Mouse (Mus musculus) CH12.LX (cell line): ENCODE results near the gene Teddm2. TPM values are rescaled to one million over a fixed set of nuclear protein-coding genes. Genes with fewer than 3 reads are reported as not detected.

Source experiments
- DNase-seq: peaks from one replicate; pipeline ENCODE4 v3.0.0-alpha.2; 2013; ENCODE audit errors: extremely low read depth
- H3K27ac ChIP-seq: 2 replicates; pipeline ENCODE4 v1.5.1; 2012; ENCODE audit warnings: low read depth, mild to moderate bottlenecking, control low read depth, moderate library complexity; ENCODE audit not compliant: insufficient read depth
- H3K27me3 ChIP-seq: replicated peaks from 2 replicates; pipeline ENCODE3; 2012; ENCODE audit warnings: inconsistent platforms
- H3K36me3 ChIP-seq, 2 experiments: replicated peaks in 1 of 2; 2 replicates each; pipeline versions ENCODE3 to v1.6.1; 2012; ENCODE audit warnings: inconsistent platforms in 1 of 2, low read length in 1 of 2, mild to moderate bottlenecking in 1 of 2, mixed read lengths in 1 of 2, moderate library complexity in 1 of 2; ENCODE audit not compliant: control insufficient read depth in 1 of 2, insufficient read depth in 1 of 2
- H3K4me1 ChIP-seq, 2 experiments: 2 replicates each; pipeline ENCODE4 v1.6.1; 2012; ENCODE audit warnings: inconsistent platforms in 1 of 2, moderate library complexity in 1 of 2; ENCODE audit not compliant: insufficient read depth in 2 of 2, control insufficient read depth in 1 of 2
- H3K4me2 ChIP-seq: 2 replicates; pipeline ENCODE4 v1.6.1; 2012; ENCODE audit warnings: low read depth, mild to moderate bottlenecking, control low read depth; ENCODE audit not compliant: poor library complexity, insufficient read depth, severe bottlenecking
- H3K4me3 ChIP-seq, 3 experiments: fragments of 150-350 bp in 1 of 3; sonication (generic) in 1 of 3; replicated peaks in 1 of 3; 2 replicates each; pipeline versions ENCODE3 to v1.5.1; 2011 to 2012; ENCODE audit warnings: low read depth in 2 of 3, low read length in 2 of 3, mild to moderate bottlenecking in 2 of 3, moderate library complexity in 2 of 3, control low read depth in 1 of 3, improper control_type of control experiment in 1 of 3, inconsistent platforms in 1 of 3, mixed read lengths in 1 of 3; ENCODE audit not compliant: poor library complexity in 1 of 3
- H3K79me2 ChIP-seq: replicated peaks from 2 replicates; pipeline ENCODE4 v1.6.1; 2012; ENCODE audit warnings: mild to moderate bottlenecking, moderate library complexity; ENCODE audit not compliant: control insufficient read depth, poor library complexity, insufficient read depth, severe bottlenecking; ENCODE audit errors: extremely low read depth
- H3K9ac ChIP-seq: 2 replicates; pipeline ENCODE4 v1.6.1; 2012; ENCODE audit warnings: low read depth, mild to moderate bottlenecking, control low read depth, moderate library complexity; ENCODE audit not compliant: insufficient read depth
- H3K9me3 ChIP-seq: replicated peaks from 2 replicates; pipeline ENCODE3; 2012; ENCODE audit warnings: low read length, inconsistent platforms, mixed read lengths
- ETS1 ChIP-seq: conservative IDR thresholded peaks from 2 replicates; pipeline ENCODE4 v1.6.1; 2012; ENCODE audit warnings: low read depth, mild to moderate bottlenecking, inconsistent platforms, low read length, improper control_type of control experiment, moderate library complexity
- IRF4 ChIP-seq: IDR thresholded peaks from 2 replicates; pipeline ENCODE4 v1.6.1; 2014; ENCODE audit warnings: low read depth, mild to moderate bottlenecking, inconsistent platforms, low read length, improper control_type of control experiment
- JUND ChIP-seq: conservative IDR thresholded peaks from 2 replicates; pipeline ENCODE4 v1.6.1; 2011; ENCODE audit warnings: low read depth, low read length, improper control_type of control experiment
- MAFK ChIP-seq: IDR thresholded peaks from 2 replicates; pipeline ENCODE4 v1.6.1; 2011; ENCODE audit warnings: low read length, improper control_type of control experiment; ENCODE audit not compliant: insufficient replicate concordance
- MEF2A ChIP-seq: IDR thresholded peaks from 2 replicates; pipeline ENCODE4 v1.6.1; 2014; ENCODE audit warnings: low read depth, mild to moderate bottlenecking, inconsistent platforms, low read length, improper control_type of control experiment, borderline replicate concordance
- MYC ChIP-seq: IDR thresholded peaks from 2 replicates; pipeline ENCODE4 v1.6.1; 2011; ENCODE audit warnings: low read depth, mild to moderate bottlenecking, improper control_type of control experiment, low read length
- NRF1 ChIP-seq: IDR thresholded peaks from 2 replicates; pipeline ENCODE4 v1.6.1; 2014; ENCODE audit warnings: low read depth, mild to moderate bottlenecking, inconsistent platforms, low read length, improper control_type of control experiment, moderate library complexity
- POLR2A ChIP-seq: IDR thresholded peaks from 2 replicates; pipeline ENCODE4 v1.6.1; 2011; ENCODE audit warnings: low read depth, mild to moderate bottlenecking, improper control_type of control experiment, low read length
- RAD21 ChIP-seq: IDR thresholded peaks from 2 replicates; pipeline ENCODE4 v1.6.1; 2011; ENCODE audit warnings: low read depth, mild to moderate bottlenecking, low read length, improper control_type of control experiment, moderate library complexity
- RCOR1 ChIP-seq: conservative IDR thresholded peaks from 2 replicates; pipeline ENCODE4 v1.6.1; 2012; ENCODE audit warnings: low read depth, mild to moderate bottlenecking, inconsistent platforms, low read length, improper control_type of control experiment
- SIN3A ChIP-seq: IDR thresholded peaks from 2 replicates; pipeline ENCODE4 v1.6.1; 2012; ENCODE audit warnings: low read length, improper control_type of control experiment, inconsistent platforms
- SMC3 ChIP-seq: IDR thresholded peaks from 2 replicates; pipeline ENCODE4 v1.6.1; 2011; ENCODE audit warnings: low read depth, low read length, improper control_type of control experiment
- USF2 ChIP-seq: conservative IDR thresholded peaks from 2 replicates; pipeline ENCODE4 v1.6.1; 2011; ENCODE audit warnings: low read depth, low read length, improper control_type of control experiment
- ZC3H11A ChIP-seq: IDR thresholded peaks from 2 replicates; pipeline ENCODE4 v1.6.1; 2012; ENCODE audit warnings: low read depth, mild to moderate bottlenecking, inconsistent platforms, low read length, improper control_type of control experiment
- ZNF384 ChIP-seq: IDR thresholded peaks from 2 replicates; pipeline ENCODE4 v1.6.1; 2012; ENCODE audit warnings: low read depth, low read length, improper control_type of control experiment, inconsistent platforms
- dilution Hi-C: fragments of 300-500 bp; cut with MboI; formaldehyde crosslinking; loops from 2 replicates; pipeline ENCODE4 v1.14.3; 2020; ENCODE audit warnings: low sequenced_read_pairs; ENCODE audit not compliant: extremely low pct_unique_long_range_greater_than_20kb, extremely low pct_ligation_motif_present
- in situ Hi-C: fragments of 300-500 bp; cut with MboI; formaldehyde crosslinking; loops from 3 replicates; pipeline ENCODE4 v1.14.3; 2019; ENCODE audit warnings: low sequenced_read_pairs, low pct_ligation_motif_present, low pct_unique_long_range_greater_than_20kb, mixed read lengths
- polyA plus RNA-seq: library from polyadenylated mRNA; unstranded; fragments of >175 nt; gene quantifications from 2 replicates; pipeline ENCODE4 v1.2.1, GENCODE M21; 2012; ENCODE audit warnings: low read depth; ENCODE audit not compliant: insufficient read length
- total RNA-seq, 2 experiments: library from RNA; depleted of rRNA; stranded (reverse); fragments of 300-350 nt in 1 of 2; fragments of >200 nt in 1 of 2; gene quantifications; 2 replicates each; pipeline ENCODE4 v1.2.3; 2012 to 2014

Teddm2 gene
- total and polyA plus RNA-seq, 3 experiments = 0.04 TPM; not detected in 2

DNA sequence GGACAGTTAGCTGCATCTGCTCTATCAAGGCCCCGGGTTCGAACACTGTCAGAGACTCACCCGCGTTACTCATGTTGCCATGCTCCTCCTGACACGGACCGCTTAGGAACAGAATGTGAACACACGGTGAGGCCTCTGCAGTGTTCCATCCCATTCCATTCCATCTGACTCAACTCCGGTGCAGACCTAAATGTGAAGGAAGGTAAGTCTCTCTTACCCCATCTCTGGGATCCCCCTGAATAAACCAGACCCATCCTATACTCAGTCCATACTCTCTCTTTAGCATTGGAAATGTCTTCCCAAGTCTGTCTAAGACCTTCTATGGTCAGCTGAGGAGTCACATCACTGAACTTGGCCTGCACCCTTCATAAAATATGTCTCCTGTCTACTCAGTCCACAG lies 56.0 kb downstream of the Teddm2 start, which contains the start of gene Rgsl1:
Gene Rgsl1, minus strand, starts transcription at position 101 of the 400 bp plus-strand sequence.
- Histone ChIP-seq H3K4me3 (no peak within 1 kb of the TSS), H3K27me3 (no peaks in the 10 kb centered on the region), H3K4me1 (peaks cover 2 to 18% of the 10 kb centered on the region in 2 experiments; a peak in 3 of 4 replicates), H3K4me2 (no peak within 1 kb of the TSS; the same call in 1 of the 2 replicates), H3K79me2 (no peaks in the 10 kb centered on the region), H3K27ac (no peak within 1 kb of the TSS), H3K36me3 (no peaks in the 10 kb centered on the region), H3K9me3 (no peaks in the 10 kb centered on the region), H3K9ac (no peak within 1 kb of the TSS)
- no peak for DNase-seq
- dilution Hi-C loops = no loop called here
- in situ Hi-C loops = no loop called here
- no peak for TF ChIP-seq SIN3A
- TF ChIP-seq SMC3 = no peak
- TF ChIP-seq MEF2A = no peak
- TF ChIP-seq USF2 = no peak
- no peak for TF ChIP-seq POLR2A
- TF ChIP-seq JUND = no peak
- TF ChIP-seq IRF4 = no peak
- no peak for TF ChIP-seq ZNF384
- no peak for TF ChIP-seq RCOR1
- TF ChIP-seq MAFK = no peak
- no peak for TF ChIP-seq ZC3H11A
- no peak for TF ChIP-seq MYC
- TF ChIP-seq RAD21 = no peak

DNA sequence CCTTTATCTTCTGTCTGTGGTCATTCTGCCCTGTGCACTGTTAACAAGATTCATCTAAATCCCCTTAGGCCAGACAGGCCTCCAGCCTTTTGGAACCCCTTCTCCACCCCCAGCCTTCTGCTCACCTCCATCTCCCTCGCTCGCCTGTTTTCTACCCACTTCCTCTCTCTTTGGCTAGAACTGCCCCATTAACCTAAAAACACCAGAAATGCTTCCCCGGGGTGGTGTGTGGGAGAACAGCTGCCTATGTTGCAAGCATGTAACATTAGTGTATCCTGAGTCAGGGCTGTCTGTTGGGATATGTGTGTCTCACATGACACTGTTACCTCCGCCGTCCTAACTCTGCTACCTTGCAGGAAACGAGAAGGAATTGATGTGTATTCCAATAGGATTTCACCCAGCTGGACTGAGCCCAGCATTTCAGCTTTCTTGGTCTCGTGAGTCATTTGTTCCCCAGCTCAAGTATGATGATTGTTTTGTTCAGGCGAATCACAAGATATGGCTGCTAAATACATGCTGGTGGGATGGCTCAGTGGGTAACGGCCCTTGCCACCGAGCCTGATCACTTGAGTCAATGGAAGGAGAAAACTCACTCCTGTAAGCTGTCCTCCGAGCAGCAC lies 57.8 kb downstream of the Teddm2 start:
- DNase-seq = peak; percentile 8
- Histone ChIP-seq H3K9me3 (no peaks in the 10 kb centered on the region), H3K27ac (no peak overlapping the region), H3K79me2 (no peaks in the 10 kb centered on the region), H3K4me2 (no peak overlapping the region), H3K4me3 (no peak overlapping the region), H3K9ac (no peak overlapping the region), H3K27me3 (no peaks in the 10 kb centered on the region), H3K4me1 (peaks cover 2 to 18% of the 10 kb centered on the region in 2 experiments; a peak in 3 of 4 replicates), H3K36me3 (no peaks in the 10 kb centered on the region)
- dilution Hi-C loops (no loop called here), in situ Hi-C loops (no loop called here)
- TF ChIP-seq RCOR1 = no peak
- no peak for TF ChIP-seq RAD21
- TF ChIP-seq MYC = no peak
- TF ChIP-seq JUND = no peak
- no peak for TF ChIP-seq ETS1
- TF ChIP-seq NRF1 = no peak
